Mouse (Mus musculus) gastrocnemius, postnatal 10 days (tissue): ENCODE measurements around the gene Cryge. TPM values are rescaled to one million over a fixed set of nuclear protein-coding genes. Genes with fewer than 3 reads are reported as not detected.
"Not testable (repeated sequence)": the region's sequence is repeated elsewhere in the genome, so short reads cannot be mapped to it uniquely, and the experiment has no call there.

Experiments used
- DNase-seq: peaks from one replicate; pipeline ENCODE4 v3.0.0; 2021; ENCODE audit warnings: mixed read lengths
- long read RNA-seq, 2 experiments: library from polyadenylated mRNA; stranded (forward); transcript quantifications; one replicate each; pipeline ENCODE4 v2.0.0; 2021
- total RNA-seq, 2 experiments: library from RNA; stranded (reverse); gene quantifications; 2 replicates each; pipeline ENCODE4 v1.2.3; 2021

The Cryge gene
- total RNA-seq = not detected
- long read RNA-seq, experiment 1 = 0 reads
- long read RNA-seq, experiment 2 = 0 reads

GRCm38 (mm10) chr1:65050952-65051351, at the start of gene Cryge:
TSS of gene Cryge (minus strand) at chr1:65051149.
- not testable (repeated sequence) for DNase-seq

DNA sequence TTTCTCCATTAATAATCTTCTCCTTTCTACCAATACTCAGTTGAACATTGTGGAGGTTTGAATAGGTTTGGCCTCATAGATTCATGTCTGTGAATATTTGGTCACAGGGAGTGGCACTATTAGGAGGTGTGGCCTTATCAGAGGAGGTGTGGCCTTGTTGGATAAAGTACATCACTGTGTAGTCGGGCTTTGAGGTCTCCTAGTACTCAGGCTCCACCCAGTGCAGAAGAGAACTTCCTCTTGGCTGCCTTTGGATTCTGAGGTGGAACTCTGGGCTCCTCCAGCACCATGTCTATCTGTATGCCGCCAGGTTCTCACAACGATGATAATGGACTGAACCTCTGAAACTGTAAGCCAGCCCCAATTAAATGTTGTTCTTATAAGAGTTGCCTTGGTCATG, 46.0 kb upstream of the Cryge start:
- no peak for DNase-seq

DNA sequence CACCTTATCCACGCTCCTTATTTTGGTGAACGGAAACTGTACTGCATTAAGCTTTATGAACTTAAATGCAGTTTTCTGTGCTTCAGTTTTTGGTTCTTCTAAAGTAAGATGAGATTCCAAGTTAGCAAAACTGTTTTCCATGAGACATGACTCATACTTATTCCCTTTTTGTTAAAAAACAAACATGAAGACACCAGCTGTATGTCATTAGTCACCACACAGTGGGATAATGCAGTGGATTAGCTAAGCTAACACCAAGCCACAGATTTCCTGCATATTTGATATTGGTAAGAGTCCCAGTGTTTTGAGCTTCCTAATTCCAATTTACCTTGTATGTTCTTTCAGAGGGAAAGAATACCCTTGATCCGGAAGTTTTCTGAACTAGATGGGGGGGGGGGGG, 40.6 kb upstream of the Cryge start:
- no peak for DNase-seq

DNA sequence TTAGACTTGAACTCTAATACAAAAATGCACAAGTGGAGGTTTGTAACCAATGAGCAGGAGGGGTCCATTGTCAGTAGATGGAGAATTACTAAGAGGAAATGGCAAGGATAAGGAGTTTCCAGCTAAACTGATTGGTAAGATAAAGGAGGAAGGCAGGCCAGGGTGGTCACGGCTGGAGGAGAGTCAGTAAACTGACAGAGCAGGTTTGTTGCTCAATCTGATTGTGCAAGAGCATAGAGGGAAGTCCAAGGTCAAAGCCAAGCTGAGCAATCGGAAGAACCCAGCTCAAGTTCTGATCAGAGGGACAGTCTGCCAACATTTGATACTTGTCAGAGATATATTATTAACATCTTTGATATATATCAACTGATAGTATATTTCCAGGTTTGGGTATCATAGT, 39.4 kb upstream of the Cryge start:
- DNase-seq = no peak

- DNase-seq = no peak
These were observed 37.8 kb upstream of the Cryge start for GRCm38 (mm10) chr1:65088567-65089356.

DNA sequence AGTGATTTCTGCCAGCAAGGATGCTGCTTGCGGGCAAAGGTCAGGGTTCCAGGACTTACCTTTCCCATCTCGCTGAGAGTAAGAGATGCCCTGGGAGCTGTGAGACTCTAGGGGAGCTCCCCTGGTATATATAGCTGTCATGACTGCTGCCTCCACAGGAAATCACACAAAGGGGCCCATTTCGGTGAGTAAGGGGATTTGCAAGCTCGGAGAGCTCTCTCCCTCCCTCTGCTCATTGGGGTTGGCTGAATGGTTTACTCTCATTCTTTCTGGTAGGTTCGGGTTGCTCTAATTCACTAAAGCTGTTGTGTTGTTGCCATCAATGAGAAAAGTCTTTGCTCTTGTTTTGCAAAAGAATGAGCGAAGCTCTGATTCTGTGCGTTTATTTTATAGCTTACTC, 31.2 kb upstream of the Cryge start, which contains the start of gene Crygb:
Gene Crygb, minus strand, starts transcription at position 101 of the 400 bp plus-strand sequence.
- no peak for DNase-seq

DNA sequence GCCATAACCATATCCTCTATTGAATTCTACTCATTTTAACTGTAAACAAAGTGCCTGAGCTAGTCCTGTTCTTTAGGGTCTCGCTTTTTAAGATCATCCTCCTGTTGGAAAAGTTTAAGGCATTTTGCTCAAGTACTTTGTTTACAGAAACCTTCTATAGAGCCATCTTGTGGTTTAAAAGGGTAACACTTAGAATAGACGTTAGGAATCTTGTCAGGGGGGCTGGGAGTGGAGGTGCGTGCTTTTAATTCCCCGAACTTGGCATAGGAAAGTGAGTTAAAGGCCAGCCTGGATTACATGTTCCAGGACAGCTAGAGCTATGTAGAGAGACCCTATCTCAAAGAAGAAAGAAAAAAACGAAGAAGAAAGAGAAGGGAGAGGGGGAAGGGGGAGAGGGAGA, 24.7 kb upstream of the Cryge start:
- no peak for DNase-seq

GRCm38 (mm10) chr1:65073589-65073988, 22.6 kb upstream of the Cryge start, which contains the start of gene Crygc:
TSS of gene Crygc (minus strand) at chr1:65073689.
- no peak for DNase-seq

GRCm38 (mm10) chr1:65067842-65068241, 16.9 kb upstream of the Cryge start:
- DNase-seq = no peak

DNA sequence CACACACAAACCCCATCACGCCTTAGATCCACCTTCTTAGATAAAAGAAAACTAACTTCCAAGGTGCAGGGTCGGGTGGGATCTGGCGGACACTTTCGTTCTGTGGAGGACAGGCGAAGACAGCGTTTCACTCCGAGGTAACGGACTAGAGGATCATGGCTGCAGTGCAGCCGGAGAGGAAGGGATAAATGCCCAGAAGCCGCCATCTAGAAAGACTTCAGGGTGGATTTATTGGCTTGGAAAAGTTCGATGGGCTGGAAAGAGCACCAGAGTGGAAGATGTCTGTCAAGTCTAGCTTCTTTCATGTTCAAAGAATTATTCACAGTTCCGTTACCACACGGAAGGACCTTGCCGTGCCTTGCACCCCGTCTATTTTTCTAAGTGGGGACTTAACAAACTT, 13.3 kb upstream of the Cryge start:
- DNase-seq = no peak

DNA sequence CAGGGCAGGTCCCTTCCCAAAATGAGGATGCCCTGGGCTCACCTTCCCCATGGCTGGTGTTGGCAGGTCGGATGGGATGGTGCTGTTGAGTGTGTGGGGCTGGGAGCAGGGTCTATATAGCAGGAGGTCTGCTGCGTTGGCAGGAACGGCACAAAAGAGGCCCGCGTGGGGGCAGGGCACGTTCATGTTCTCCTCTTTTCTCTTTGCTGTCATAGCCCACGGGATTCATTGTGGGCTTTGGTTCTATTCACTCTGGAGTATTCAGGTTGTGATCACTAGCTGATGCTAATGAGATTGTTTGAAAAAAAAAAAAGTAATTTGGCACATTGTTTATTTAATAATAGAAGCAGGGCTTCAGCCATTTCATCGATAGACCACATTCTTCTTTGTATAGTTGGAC, 12.4 kb upstream of the Cryge start, which contains the start of gene Crygd:
Gene Crygd, minus strand, starts transcription at position 101 of the 400 bp plus-strand sequence.
- no peak for DNase-seq

- no peak for DNase-seq
These were observed 1.2 kb upstream of the Cryge start for GRCm38 (mm10) chr1:65052140-65052539.

GRCm38 (mm10) chr1:65051696-65052095, 747 bp upstream of the Cryge start:
- no peak for DNase-seq

DNA sequence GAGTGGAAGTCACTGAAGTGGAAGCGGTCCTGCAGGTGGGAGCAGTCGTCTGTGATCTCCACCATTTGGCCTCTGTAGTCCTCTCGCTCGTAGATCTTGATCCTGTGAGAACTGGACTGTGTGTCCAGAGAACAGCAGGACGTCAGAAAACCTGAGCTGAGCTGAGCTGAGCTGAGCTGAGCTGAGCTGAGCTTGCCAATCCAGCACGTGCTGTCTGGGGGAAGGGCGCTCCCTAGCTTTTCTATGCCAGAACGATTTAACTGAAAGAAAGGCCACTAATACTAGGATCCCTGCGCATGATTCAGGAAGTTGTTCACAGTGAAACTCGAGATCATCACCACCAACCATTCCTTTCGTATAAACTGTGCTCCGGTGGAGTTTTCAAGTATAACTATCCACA, 2.2 kb downstream of the Cryge start:
- DNase-seq = peak; percentile 27

- peak; percentile 15 for DNase-seq
These were observed 4.4 kb downstream of the Cryge start for GRCm38 (mm10) chr1:65046401-65047109.

GRCm38 (mm10) chr1:65043433-65043832, 7.5 kb downstream of the Cryge start:
- DNase-seq = no peak

DNA sequence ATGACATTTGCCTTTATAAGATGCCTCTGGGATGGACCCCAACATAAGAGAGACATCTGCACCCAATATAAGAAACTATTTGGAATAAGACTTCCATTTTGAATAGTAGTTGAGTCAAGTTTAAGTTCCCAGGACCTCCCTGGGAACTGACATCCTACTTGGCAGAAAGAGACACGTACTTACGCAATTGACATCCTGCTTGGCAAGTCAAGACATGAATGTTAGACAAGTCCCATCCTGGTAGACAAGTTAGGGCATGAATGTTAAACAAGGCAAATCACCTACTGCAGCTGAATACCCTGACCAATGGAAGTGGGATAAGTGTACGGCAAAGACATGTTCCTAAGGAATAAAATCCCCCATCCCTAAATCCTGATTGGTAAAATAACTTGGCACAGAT, 9.1 kb downstream of the Cryge start:
- no peak for DNase-seq

DNA sequence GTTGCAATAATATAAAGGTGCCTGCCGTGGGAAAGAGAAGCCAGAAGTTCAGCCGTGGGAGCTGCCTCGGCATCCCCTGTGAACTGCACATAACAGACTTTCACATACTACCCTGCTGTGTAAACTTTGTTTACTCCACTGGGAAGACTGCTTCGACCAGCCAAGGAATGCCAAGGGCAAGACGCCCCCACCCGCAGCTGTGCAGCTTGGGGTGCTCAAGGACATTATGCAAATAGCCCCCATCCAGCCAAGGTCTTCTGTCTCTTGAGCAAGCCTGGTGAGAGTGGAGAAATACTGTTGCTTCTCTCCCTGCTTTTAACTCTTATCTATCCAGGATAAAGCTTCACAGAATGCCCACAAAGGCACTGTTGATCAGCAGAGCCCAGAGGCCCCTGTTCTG, 10.1 kb downstream of the Cryge start:
- no peak for DNase-seq

GRCm38 (mm10) chr1:65039679-65040078, 11.3 kb downstream of the Cryge start:
- DNase-seq = no peak

GRCm38 (mm10) chr1:65037542-65037941, 13.4 kb downstream of the Cryge start:
- DNase-seq = no peak

- DNase-seq = no peak
These were observed 15.4 kb downstream of the Cryge start for GRCm38 (mm10) chr1:65035513-65035912.

DNA sequence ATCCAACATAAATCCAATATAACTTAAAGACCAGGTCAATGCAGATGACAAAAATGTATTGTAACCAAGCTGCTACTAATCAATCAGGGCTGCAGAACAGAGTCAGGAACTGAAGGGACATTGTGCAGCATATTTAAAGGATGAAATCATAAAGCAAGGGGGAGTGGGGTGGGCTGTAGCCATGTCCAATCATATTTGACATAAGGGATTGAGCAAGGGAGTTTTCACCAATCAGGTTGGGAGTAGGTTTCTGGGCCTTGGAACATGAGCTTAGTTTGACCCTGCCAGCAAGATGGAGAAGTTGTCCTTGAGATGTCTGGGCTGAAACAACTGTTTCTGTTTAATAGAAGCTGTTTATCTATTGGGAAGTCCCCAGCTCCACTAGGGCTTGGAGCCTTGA, 18.3 kb downstream of the Cryge start, which contains the start of gene Akr1cl:
Gene Akr1cl, minus strand, starts transcription at position 119 of the 400 bp plus-strand sequence.
- no peak for DNase-seq

GRCm38 (mm10) chr1:65028206-65028605, 22.7 kb downstream of the Cryge start:
- DNase-seq = no peak
